Mouse (Mus musculus): ENCODE measurements at regions not wholly inside any gene's neighbourhood (a gene's known extent, or its start where the extent isn't known, plus 50 kb on each side); places are given as distances from the start of the nearest gene placed in this dataset.

GRCm38 (mm10) chr1:8282733-8283132 lies 3131.2 kb upstream of the A830018L16Rik start:
- no peak for DNase-seq (ENCODE audit: low read depth, low spot score)

DNA sequence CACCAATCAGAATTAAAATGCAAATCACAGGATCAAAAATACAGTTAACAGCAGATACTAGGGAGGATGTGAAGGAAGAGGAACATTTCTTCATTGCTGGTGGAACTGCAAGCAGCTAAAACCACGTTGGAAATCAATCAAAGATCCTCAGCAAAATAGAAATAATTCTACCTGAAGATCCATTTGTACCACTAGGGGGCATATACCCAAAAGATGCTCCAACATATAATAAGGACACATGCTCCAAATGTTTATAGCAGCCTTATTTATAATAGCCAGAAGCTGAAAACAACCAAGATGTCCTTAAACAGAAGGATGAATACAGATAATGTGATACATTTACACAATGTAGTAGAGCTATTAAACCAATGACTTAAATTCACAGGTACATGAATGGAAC lies 3126.4 kb upstream of the A830018L16Rik start:
- DNase-seq (ENCODE audit: low read depth, low spot score), result peak; percentile 22
